Mouse (Mus musculus): ENCODE measurements at regions not wholly inside any gene's neighbourhood (a gene's known extent, or its start where the extent isn't known, plus 50 kb on each side); places are given as distances from the start of the nearest gene placed in this dataset.

DNA sequence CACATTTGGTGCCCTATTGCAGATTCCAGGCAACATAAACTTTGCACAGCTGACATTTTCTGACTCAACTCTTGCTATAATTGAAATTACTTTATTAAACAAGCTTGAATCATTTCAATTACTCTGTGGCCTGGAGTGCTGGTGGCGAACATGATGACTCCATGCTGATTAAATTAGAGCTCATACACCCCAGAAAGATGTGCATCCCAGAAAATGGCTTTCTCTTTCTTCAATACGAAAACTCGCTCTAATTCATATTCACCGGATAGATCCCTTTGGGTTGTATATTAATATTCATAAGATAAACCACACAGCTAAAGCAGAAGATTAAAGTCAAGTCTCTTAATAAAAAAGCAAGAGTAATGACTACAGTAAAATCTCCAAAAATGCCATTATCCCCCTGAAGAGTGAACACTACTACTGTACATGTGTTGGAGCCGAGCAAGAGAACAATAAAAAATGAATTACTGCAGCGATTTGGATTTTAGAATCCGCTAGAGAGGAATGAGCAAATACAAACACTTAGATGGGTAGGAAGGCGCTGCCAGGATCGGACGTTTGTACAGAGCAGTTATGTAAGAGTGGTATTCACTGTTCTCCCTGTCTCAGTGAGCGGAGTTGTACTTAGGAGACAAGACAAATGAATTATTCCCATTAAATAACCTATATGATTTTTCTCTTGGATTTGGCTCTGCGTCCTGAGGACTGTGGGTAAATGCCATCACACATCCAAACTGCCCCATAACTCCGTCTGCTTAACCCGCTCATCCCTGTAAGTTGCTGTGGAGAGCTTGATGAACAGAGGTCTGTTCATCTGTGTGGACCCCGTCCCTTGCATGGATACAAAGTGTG lies 264.5 kb upstream of the Igfbp7 start:
- no peaks in the 10 kb centered on the region for H3K27me3 ChIP-seq (ENCODE audit: control insufficient read depth, insufficient read depth, insufficient read length)

DNA sequence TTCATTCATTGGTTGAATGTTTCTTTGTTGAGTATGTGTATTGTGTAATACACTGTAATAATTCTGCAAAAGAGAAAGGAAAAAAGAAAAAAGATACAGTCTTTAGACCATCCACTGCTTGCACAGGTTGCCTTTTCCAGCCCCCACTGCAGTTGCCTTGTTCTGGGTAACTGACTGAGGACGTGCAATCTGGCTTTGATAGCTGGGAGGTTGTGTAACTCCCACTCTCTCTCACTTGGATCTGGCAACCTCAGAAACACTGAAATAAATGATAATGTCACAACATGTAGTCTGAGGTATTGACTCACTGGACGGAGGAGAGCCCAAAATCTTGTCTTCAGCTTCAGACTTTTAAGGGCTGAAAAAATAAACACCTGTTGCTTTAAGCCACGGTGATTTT lies 255.3 kb upstream of the Igfbp7 start:
- Histone ChIP-seq H3K79me2 (ENCODE audit: control insufficient read depth, insufficient read depth) (no peaks in the 10 kb centered on the region), H3ac (ENCODE audit: control insufficient read depth, insufficient read length, low read depth) (no peak overlapping the region)

More for the DNA sequence above, 264.5 kb upstream of the Igfbp7 start:
- Histone ChIP-seq H3K4me3 (ENCODE audit: insufficient read depth, poor library complexity, severe bottlenecking) (no peak overlapping the region), H3K79me3 (ENCODE audit: low read depth) (no peaks in the 10 kb centered on the region), H3K36me3 (ENCODE audit: control insufficient read depth, insufficient read depth) (no peaks in the 10 kb centered on the region), H3K79me2 (ENCODE audit: control insufficient read depth, insufficient read depth) (no peaks in the 10 kb centered on the region), H3ac (ENCODE audit: control insufficient read depth, insufficient read length, low read depth) (no peak overlapping the region)
- no peak for TF ChIP-seq MYOD1 (IDR thresholded peaks at IDR 0.05; ENCODE audit: control insufficient read depth, insufficient read length, low read depth)
- no peak for TF ChIP-seq CEBPB (IDR thresholded peaks at IDR 0.05; ENCODE audit: low read depth)
- TF ChIP-seq FOSL1 (IDR thresholded peaks at IDR 0.05; ENCODE audit: insufficient read depth, low read length, poor library complexity, severe bottlenecking), result no peak
- TF ChIP-seq CTCF (IDR thresholded peaks at IDR 0.05; ENCODE audit: control insufficient read depth, insufficient read depth, insufficient read length), result no peak
- TF ChIP-seq MYOG (IDR thresholded peaks at IDR 0.05; ENCODE audit: control insufficient read depth, extremely low read depth, insufficient read length), result no peak
- no peak for TF ChIP-seq USF1 (IDR thresholded peaks at IDR 0.05; ENCODE audit: low read depth)
- no peak for TF ChIP-seq MAX (IDR thresholded peaks at IDR 0.05)

DNA sequence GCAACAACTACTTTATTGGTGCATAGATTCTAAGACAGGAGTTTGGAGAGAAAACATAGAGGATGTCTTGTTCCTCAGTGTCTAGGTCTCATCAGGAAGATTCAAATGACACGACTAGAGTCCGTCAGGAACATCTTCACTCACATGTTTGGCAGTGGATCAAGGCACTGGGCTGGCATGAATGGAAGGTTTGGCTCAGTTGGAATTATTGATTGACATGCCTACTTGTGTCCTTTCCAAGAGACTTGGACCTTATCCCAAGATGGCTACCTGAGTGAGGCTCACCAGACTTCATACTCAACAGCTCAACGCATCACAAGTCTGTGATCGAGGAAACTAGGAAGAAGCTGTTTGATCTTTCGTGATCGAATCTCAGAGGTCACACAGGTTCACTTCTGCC lies 251.2 kb upstream of the Igfbp7 start:
- no peak for TF ChIP-seq MYOD1 (IDR thresholded peaks at IDR 0.05; ENCODE audit: control insufficient read depth, insufficient read length, low read depth)
- no peak for TF ChIP-seq CEBPB (IDR thresholded peaks at IDR 0.05; ENCODE audit: low read depth)
- TF ChIP-seq MYOG (IDR thresholded peaks at IDR 0.05; ENCODE audit: control insufficient read depth, extremely low read depth, insufficient read length), result no peak
- no peak for TF ChIP-seq MAX (IDR thresholded peaks at IDR 0.05)
- no peak for TF ChIP-seq FOSL1 (IDR thresholded peaks at IDR 0.05; ENCODE audit: insufficient read depth, low read length, poor library complexity, severe bottlenecking)
- no peak for TF ChIP-seq CTCF (IDR thresholded peaks at IDR 0.05; ENCODE audit: control insufficient read depth, insufficient read depth, insufficient read length)
- no peak for TF ChIP-seq USF1 (IDR thresholded peaks at IDR 0.05; ENCODE audit: low read depth)
- Histone ChIP-seq H3K79me3 (ENCODE audit: low read depth) (no peaks in the 10 kb centered on the region), H3K4me3 (ENCODE audit: insufficient read depth, poor library complexity, severe bottlenecking) (no peak overlapping the region), H3K27me3 (ENCODE audit: control insufficient read depth, insufficient read depth, insufficient read length) (no peaks in the 10 kb centered on the region), H3K79me2 (ENCODE audit: control insufficient read depth, insufficient read depth) (no peaks in the 10 kb centered on the region), H3K36me3 (ENCODE audit: control insufficient read depth, insufficient read depth) (no peaks in the 10 kb centered on the region), H3ac (ENCODE audit: control insufficient read depth, insufficient read length, low read depth) (no peak overlapping the region)

More for the DNA sequence above, 255.3 kb upstream of the Igfbp7 start:
- TF ChIP-seq CEBPB (IDR thresholded peaks at IDR 0.05; ENCODE audit: low read depth) (no peak), CTCF (IDR thresholded peaks at IDR 0.05; ENCODE audit: control insufficient read depth, insufficient read depth, insufficient read length) (no peak), MYOD1 (IDR thresholded peaks at IDR 0.05; ENCODE audit: control insufficient read depth, insufficient read length, low read depth) (no peak), MAX (IDR thresholded peaks at IDR 0.05) (no peak), FOSL1 (IDR thresholded peaks at IDR 0.05; ENCODE audit: insufficient read depth, low read length, poor library complexity, severe bottlenecking) (no peak)
- H3K79me3 ChIP-seq (ENCODE audit: low read depth), result no peaks in the 10 kb centered on the region
- no peaks in the 10 kb centered on the region for H3K36me3 ChIP-seq (ENCODE audit: control insufficient read depth, insufficient read depth)
- no peak overlapping the region for H3K4me3 ChIP-seq (ENCODE audit: insufficient read depth, poor library complexity, severe bottlenecking)
- no peaks in the 10 kb centered on the region for H3K27me3 ChIP-seq (ENCODE audit: control insufficient read depth, insufficient read depth, insufficient read length)

DNA sequence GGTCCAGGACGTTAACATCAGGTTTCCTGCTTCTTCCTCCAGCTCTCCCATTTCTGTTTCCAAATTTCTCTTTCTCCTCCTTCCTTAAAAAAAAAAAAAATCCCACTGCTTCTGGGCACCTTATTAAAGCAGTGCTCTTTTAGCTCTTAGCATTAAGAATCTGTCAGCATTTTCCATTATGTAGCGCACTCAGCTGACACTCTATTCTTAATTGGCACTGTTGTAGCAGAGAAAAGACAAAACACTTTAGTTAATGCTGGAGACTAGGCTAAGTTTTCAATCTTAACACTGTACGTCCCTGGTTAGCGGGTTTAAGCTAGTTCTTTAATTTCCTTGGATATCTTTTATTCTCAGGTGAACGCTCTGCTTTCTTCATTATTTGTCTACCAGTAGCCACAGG lies 236.8 kb upstream of the Igfbp7 start:
- Histone ChIP-seq H3K79me2 (ENCODE audit: control insufficient read depth, insufficient read depth) (no peaks in the 10 kb centered on the region), H3K79me3 (ENCODE audit: low read depth) (no peaks in the 10 kb centered on the region), H3ac (ENCODE audit: control insufficient read depth, insufficient read length, low read depth) (no peak overlapping the region), H3K36me3 (ENCODE audit: control insufficient read depth, insufficient read depth) (no peaks in the 10 kb centered on the region), H3K4me3 (ENCODE audit: insufficient read depth, poor library complexity, severe bottlenecking) (no peak overlapping the region), H3K27me3 (ENCODE audit: control insufficient read depth, insufficient read depth, insufficient read length) (no peaks in the 10 kb centered on the region)
- TF ChIP-seq CTCF (IDR thresholded peaks at IDR 0.05; ENCODE audit: control insufficient read depth, insufficient read depth, insufficient read length), result no peak
- no peak for TF ChIP-seq USF1 (IDR thresholded peaks at IDR 0.05; ENCODE audit: low read depth)
- no peak for TF ChIP-seq FOSL1 (IDR thresholded peaks at IDR 0.05; ENCODE audit: insufficient read depth, low read length, poor library complexity, severe bottlenecking)
- TF ChIP-seq MAX (IDR thresholded peaks at IDR 0.05), result no peak
- no peak for TF ChIP-seq MYOD1 (IDR thresholded peaks at IDR 0.05; ENCODE audit: control insufficient read depth, insufficient read length, low read depth)
- no peak for TF ChIP-seq MYOG (IDR thresholded peaks at IDR 0.05; ENCODE audit: control insufficient read depth, extremely low read depth, insufficient read length)
- no peak for TF ChIP-seq CEBPB (IDR thresholded peaks at IDR 0.05; ENCODE audit: low read depth)

DNA sequence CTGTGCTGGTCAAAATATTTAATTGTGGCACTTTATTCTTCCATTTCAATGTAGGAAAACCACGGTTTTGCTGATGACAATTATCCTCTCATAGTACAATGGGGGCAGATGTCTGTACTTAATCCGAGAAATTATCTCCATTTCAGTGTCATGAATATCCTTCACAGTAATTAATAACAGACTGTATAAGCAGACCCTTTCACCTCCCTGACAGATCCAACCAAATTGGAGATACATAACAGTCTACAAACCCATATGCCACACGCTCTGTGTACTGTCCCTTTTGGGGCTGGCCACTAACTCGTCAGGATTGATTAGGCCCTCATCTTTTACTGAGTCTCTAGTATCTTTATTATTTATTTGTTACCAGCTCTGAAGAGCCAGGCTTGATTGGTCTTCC lies 212.6 kb upstream of the Igfbp7 start:
- no peaks in the 10 kb centered on the region for H3K79me2 ChIP-seq (ENCODE audit: control insufficient read depth, insufficient read depth)
- TF ChIP-seq MYOG (IDR thresholded peaks at IDR 0.05; ENCODE audit: control insufficient read depth, extremely low read depth, insufficient read length), result no peak

DNA sequence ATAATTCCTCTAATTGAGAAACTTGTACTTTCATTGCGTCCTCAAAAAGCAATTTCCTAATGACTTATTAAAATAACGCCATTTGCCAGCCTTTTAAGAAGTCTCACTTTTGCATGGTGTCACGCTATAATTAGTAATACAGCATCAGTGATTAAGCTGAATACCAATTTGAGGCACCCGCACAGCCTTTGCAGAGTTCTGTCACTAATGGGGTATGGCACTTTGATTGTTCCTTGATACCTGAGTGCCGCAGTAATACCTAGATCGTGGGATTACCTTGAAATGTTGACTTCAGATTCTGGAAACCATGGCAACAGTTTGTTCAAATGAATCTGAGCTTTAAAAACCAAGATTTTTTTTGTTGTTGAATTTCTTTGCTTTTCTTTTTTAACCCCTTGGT lies 202.7 kb upstream of the Igfbp7 start:
- TF ChIP-seq USF1 (IDR thresholded peaks at IDR 0.05; ENCODE audit: low read depth) (no peak), MAX (IDR thresholded peaks at IDR 0.05) (no peak), CEBPB (IDR thresholded peaks at IDR 0.05; ENCODE audit: low read depth) (no peak), MYOG (IDR thresholded peaks at IDR 0.05; ENCODE audit: control insufficient read depth, extremely low read depth, insufficient read length) (no peak), FOSL1 (IDR thresholded peaks at IDR 0.05; ENCODE audit: insufficient read depth, low read length, poor library complexity, severe bottlenecking) (no peak), MYOD1 (IDR thresholded peaks at IDR 0.05; ENCODE audit: control insufficient read depth, insufficient read length, low read depth) (no peak), CTCF (IDR thresholded peaks at IDR 0.05; ENCODE audit: control insufficient read depth, insufficient read depth, insufficient read length) (no peak)
- no peak overlapping the region for H3K4me3 ChIP-seq (ENCODE audit: insufficient read depth, poor library complexity, severe bottlenecking)
- no peaks in the 10 kb centered on the region for H3K27me3 ChIP-seq (ENCODE audit: control insufficient read depth, insufficient read depth, insufficient read length)
- no peaks in the 10 kb centered on the region for H3K79me3 ChIP-seq (ENCODE audit: low read depth)
- no peaks in the 10 kb centered on the region for H3K36me3 ChIP-seq (ENCODE audit: control insufficient read depth, insufficient read depth)
- H3K79me2 ChIP-seq (ENCODE audit: control insufficient read depth, insufficient read depth), result no peaks in the 10 kb centered on the region
- H3ac ChIP-seq (ENCODE audit: control insufficient read depth, insufficient read length, low read depth), result no peak overlapping the region

More for the DNA sequence above, 212.6 kb upstream of the Igfbp7 start:
- H3K79me3 ChIP-seq (ENCODE audit: low read depth), result no peaks in the 10 kb centered on the region
- no peaks in the 10 kb centered on the region for H3K36me3 ChIP-seq (ENCODE audit: control insufficient read depth, insufficient read depth)
- no peak overlapping the region for H3ac ChIP-seq (ENCODE audit: control insufficient read depth, insufficient read length, low read depth)
- no peak overlapping the region for H3K4me3 ChIP-seq (ENCODE audit: insufficient read depth, poor library complexity, severe bottlenecking)
- no peaks in the 10 kb centered on the region for H3K27me3 ChIP-seq (ENCODE audit: control insufficient read depth, insufficient read depth, insufficient read length)
